Mouse (Mus musculus) layer of hippocampus, postnatal 25 days (tissue): ENCODE data around the gene Spag6l. TPM values are rescaled to one million over a fixed set of nuclear protein-coding genes. Genes with fewer than 3 reads are reported as not detected.

Experiments used
- total RNA-seq, 2 experiments: library from RNA; stranded (reverse); gene quantifications; 2 replicates each; pipeline ENCODE4 v1.2.3; 2021

Spag6l gene
- total RNA-seq, 2 experiments from 2014 or later: 8.7 to 10.6 TPM

Other genes starting within 250 kb of the Spag6l start
- 10 to 100 TPM; 48.0 to 53.3 TPM for gene Fgd4, start 228.9 kb downstream of the Spag6l start, total RNA-seq
- gene Olfr19, start 153.1 kb downstream of the Spag6l start, total RNA-seq: not detected
- not detected for gene Igll1, start 34.5 kb upstream of the Spag6l start, total RNA-seq
- 10 to 100 TPM; 61.5 to 70.4 TPM for gene Top3b, start 41.3 kb upstream of the Spag6l start, total RNA-seq
- gene Vpreb1, start 41.4 kb upstream of the Spag6l start, total RNA-seq: 1 to 10 TPM in 1 of 2 experiments, under 1 TPM in 1; 0.52 to 1.6 TPM
- gene Ppm1f, start 67.0 kb upstream of the Spag6l start, total RNA-seq: 10 to 100 TPM; 43.2 to 44.0 TPM
- gene Mapk1, start 153.9 kb upstream of the Spag6l start, total RNA-seq: 100 to 1,000 TPM; 519 to 524 TPM
- gene Ypel1, start 240.2 kb upstream of the Spag6l start, total RNA-seq: 10 to 100 TPM; 39.8 to 40.5 TPM